Mouse (Mus musculus) hindbrain, embryonic 14.5 days (tissue): ENCODE data around the gene Elmsan1. TPM values are rescaled to one million over a fixed set of nuclear protein-coding genes. Genes with fewer than 3 reads are reported as not detected.
"Not testable (repeated sequence)": the region's sequence is repeated elsewhere in the genome, so short reads cannot be mapped to it uniquely, and the experiment has no call there.

Experiments used
- ATAC-seq: fragments of 200-750 bp; cut with Nextera tagmentation; 2 replicates; pipeline ENCODE4 v1.8.0; 2017; ENCODE audit warnings: moderate number of reproducible peaks, mild to moderate bottlenecking, moderate TSS enrichment, moderate library complexity; ENCODE audit not compliant: low FRiP score
- DNase-seq: peaks from one replicate; pipeline ENCODE4 v3.0.0-alpha.2; 2015; ENCODE audit warnings: low spot score
- H3K27ac ChIP-seq: fragments of 300-500 bp; sonication (generic); 2 replicates; pipeline ENCODE4 v1.5.1; 2014; ENCODE audit warnings: mild to moderate bottlenecking, moderate library complexity
- H3K27me3 ChIP-seq: fragments of 300-500 bp; sonication (generic); 2 replicates; pipeline ENCODE4 v1.6.1; 2014; ENCODE audit warnings: mild to moderate bottlenecking, low read length, mixed read lengths; ENCODE audit not compliant: control insufficient read depth, insufficient read depth
- H3K36me3 ChIP-seq: fragments of 300-500 bp; sonication (generic); replicated peaks from 2 replicates; pipeline ENCODE4 v1.6.1; 2014; ENCODE audit not compliant: control insufficient read depth, insufficient read depth
- H3K4me1 ChIP-seq: fragments of 300-500 bp; sonication (generic); replicated peaks from 2 replicates; pipeline ENCODE4 v1.6.1; 2014; ENCODE audit warnings: antibody characterized with exemption, low read length, mixed read lengths; ENCODE audit not compliant: control insufficient read depth, insufficient read depth
- H3K4me2 ChIP-seq: fragments of 300-500 bp; sonication (generic); replicated peaks from 2 replicates; pipeline ENCODE4 v1.6.1; 2014; ENCODE audit warnings: mild to moderate bottlenecking, moderate library complexity
- H3K4me3 ChIP-seq: fragments of 300-500 bp; sonication (generic); replicated peaks from 2 replicates; pipeline ENCODE4 v1.5.1; 2014; ENCODE audit warnings: mild to moderate bottlenecking, low read length
- H3K9ac ChIP-seq: fragments of 300-500 bp; sonication (generic); 2 replicates; pipeline ENCODE4 v1.6.1; 2014
- H3K9me3 ChIP-seq: fragments of 300-500 bp; sonication (generic); 2 replicates; pipeline ENCODE4 v1.6.1; 2016; ENCODE audit warnings: low read length; ENCODE audit not compliant: control insufficient read depth
- WGBS: fragments of 180-500 bp; shearing (Covaris S2); extraction: QIAGEN DNeasy Blood & Tissue Kit; methylation state at CpG from one replicate; pipeline ENCODE4 v1.1.7; 2014; 5-methylcytosine and 5-hydroxymethylcytosine counted together
- polyA plus RNA-seq: library from polyadenylated mRNA; unstranded; fragments of >200 nt; fragmentation: Nextera tagmentation; extraction: Ambion mirVana; gene quantifications from 2 replicates; pipeline ENCODE4 v1.2.1, GENCODE M21; 2014

The Elmsan1 gene
- 4.4 and 4.8 TPM in 2 replicates for polyA plus RNA-seq

DNA sequence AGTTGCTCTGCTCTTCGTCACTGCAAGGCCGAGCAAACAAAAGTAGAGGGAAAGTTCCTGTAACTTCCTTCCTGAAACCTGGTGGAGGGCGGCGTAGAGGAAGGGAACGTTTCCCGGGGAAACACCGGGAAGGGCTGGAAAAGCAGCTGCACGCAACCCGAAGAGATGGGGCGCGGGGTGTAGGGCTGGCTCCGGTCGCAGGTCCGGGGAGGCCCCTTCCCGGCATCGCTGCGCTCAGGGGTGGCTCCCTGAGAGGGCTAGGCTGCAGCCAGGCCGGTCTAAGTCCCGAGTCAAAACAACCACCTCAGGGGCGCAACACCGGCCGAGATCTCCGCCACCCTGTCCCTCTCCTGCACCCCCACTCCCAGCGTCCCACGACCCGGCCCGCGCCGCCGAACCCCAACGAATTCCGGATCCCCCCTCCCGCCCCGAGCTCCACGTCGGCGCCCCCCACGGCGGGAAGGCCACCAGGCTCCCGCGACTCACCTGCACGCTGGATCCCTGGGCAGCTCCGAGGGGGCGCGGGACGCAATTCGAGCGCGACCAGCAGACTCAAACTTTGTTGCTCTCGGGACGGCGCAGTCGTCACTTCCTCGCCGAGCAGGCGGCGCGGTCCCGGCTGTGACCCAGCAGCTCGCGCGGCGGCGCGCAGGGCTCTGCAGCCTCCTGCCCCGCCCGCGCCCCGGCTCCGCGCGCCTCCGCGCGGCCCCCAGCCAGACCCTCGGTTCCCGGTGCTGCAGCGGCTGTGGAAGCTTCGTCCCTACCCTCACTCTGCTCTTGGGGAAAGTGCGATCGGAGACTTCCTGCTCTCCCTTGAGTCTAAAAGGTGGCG, at the start of gene Elmsan1:
Gene Elmsan1 (minus strand): TSS at position 593 of the 832 bp plus-strand sequence.
- Histone ChIP-seq H3K4me2 (peak within 1 kb of the TSS; percentile 92), H3K4me1 (peaks cover 26% of the 10 kb centered on the region), H3K4me3 (peak within 1 kb of the TSS; percentile 66), H3K27ac (peak within 1 kb of the TSS; percentile 72), H3K9ac (peak within 1 kb of the TSS; percentile 71), H3K27me3 (0 out of 2 replicates have a peak, but pooled peaks cover 8% of the 10 kb centered on the region), H3K9me3 (no peaks in the 10 kb centered on the region), H3K36me3 (no peaks in the 10 kb centered on the region)
- ATAC-seq = peak; percentile 64
- WGBS = under 1% methylated on average over 77 of the region's 82 CpGs
- DNase-seq = peak; percentile 72

DNA sequence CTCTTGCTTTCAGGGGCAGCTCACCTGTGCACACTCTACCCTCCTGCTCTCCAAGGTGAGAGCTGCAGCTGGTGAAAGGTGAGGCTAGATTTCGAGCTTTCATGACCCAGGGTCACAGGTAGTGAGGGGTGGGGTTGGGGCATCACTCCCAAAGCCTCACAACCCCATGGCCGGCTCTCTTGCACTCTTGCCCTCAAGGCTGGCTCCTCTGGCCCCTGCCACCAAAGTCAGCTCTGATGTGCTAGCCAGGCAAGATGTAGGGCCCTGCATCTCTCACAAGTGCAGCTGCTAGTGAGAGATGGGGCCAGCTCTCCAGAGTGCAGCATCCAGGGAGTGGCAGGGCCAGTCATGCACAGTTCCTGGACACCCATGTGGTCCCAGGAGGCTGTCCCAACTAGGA, 48.6 kb upstream of the Elmsan1 start:
- ATAC-seq (no peak), DNase-seq (no peak)
- Histone ChIP-seq H3K27me3 (no peaks in the 10 kb centered on the region), H3K9ac (no peak overlapping the region), H3K4me2 (no peak overlapping the region), H3K36me3 (no peaks in the 10 kb centered on the region), H3K9me3 (0 out of 2 replicates have a peak, but pooled peaks cover 2% of the 10 kb centered on the region), H3K4me1 (no peaks in the 10 kb centered on the region), H3K27ac (no peak overlapping the region), H3K4me3 (no peak overlapping the region)
- 59% methylated on average over 2 of the region's 2 CpGs for WGBS

DNA sequence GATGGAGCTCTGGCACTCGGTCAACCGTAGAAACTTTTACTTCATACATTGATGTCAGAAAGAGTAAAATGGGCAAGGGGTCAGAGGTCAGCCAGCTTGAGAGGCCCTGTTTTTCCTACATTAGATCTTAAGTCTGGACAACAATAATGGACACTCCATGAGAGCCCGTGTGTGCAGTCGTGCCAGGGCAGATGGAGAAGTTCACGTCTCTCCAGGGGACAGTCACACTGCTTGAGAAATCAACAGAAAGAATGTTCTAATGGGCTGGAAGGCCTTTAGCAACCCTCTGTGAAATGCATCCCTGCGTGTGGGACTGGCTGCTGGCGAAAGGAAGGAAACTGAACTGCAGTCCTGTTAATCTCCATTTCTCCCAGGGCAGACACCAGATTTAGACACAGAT, 41.7 kb upstream of the Elmsan1 start:
- WGBS = 29% methylated on average over 7 of the region's 7 CpGs
- DNase-seq (no peak), ATAC-seq (no peak)
- Histone ChIP-seq H3K27me3 (no peaks in the 10 kb centered on the region), H3K4me3 (no peak overlapping the region), H3K4me1 (no peaks in the 10 kb centered on the region), H3K4me2 (no peak overlapping the region), H3K9me3 (0 out of 2 replicates have a peak, but pooled peaks cover 2% of the 10 kb centered on the region), H3K36me3 (no peaks in the 10 kb centered on the region), H3K9ac (no peak overlapping the region), H3K27ac (no peak overlapping the region)

DNA sequence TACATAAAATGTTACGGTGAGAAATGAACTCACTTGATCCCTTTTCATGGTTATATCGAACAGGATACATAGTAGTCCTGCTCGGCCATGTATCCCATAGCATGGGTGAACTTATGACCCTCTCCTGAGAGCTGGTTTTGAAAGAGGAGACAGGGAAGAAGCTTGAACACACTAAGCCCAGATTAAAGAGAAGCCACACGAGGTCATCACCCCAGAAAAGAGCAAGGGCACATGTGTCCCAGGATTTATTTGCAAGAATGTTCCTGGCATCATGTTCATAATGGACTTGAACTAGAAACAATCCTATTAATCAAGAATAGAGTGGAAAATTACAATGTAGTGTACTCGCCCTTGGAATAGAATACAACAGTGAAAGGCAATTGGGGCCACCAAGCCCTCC, 36.2 kb upstream of the Elmsan1 start:
- Histone ChIP-seq H3K36me3 (no peaks in the 10 kb centered on the region), H3K4me2 (no peak overlapping the region), H3K9ac (no peak overlapping the region), H3K27me3 (no peaks in the 10 kb centered on the region), H3K9me3 (no peaks in the 10 kb centered on the region), H3K4me3 (no peak overlapping the region), H3K4me1 (no peaks in the 10 kb centered on the region), H3K27ac (no peak overlapping the region)
- DNase-seq = no peak
- WGBS = 83% methylated on average over 5 of the region's 5 CpGs
- ATAC-seq = no peak

DNA sequence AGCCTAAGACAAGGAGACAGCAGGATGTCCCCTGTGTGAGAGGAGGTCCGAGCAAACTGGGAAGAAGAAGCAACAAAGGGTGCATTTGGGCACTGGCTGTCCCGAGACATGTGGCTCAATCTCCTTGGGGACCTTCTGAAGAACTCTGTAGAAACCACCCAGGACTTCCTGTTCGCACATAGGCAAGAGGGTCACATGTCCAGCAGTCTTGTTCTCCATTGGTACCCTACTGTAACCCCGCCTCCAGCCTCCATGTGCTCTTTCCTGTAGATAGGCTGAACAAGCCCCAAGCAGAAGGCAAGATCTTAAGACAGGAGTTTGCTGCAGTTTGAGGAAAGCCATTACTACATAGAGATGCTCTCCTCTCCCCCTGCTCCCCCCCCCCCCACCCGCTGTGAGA, 34.1 kb upstream of the Elmsan1 start:
- DNase-seq = no peak
- H3K4me1 ChIP-seq = no peaks in the 10 kb centered on the region
- ATAC-seq = no peak
- no peaks in the 10 kb centered on the region for H3K9me3 ChIP-seq
- no peak overlapping the region for H3K4me3 ChIP-seq
- H3K27ac ChIP-seq = no peak overlapping the region
- H3K9ac ChIP-seq = no peak overlapping the region
- H3K27me3 ChIP-seq = no peaks in the 10 kb centered on the region
- WGBS = 91% methylated on average over 5 of the region's 5 CpGs
- H3K36me3 ChIP-seq = no peaks in the 10 kb centered on the region
- H3K4me2 ChIP-seq = no peak overlapping the region

DNA sequence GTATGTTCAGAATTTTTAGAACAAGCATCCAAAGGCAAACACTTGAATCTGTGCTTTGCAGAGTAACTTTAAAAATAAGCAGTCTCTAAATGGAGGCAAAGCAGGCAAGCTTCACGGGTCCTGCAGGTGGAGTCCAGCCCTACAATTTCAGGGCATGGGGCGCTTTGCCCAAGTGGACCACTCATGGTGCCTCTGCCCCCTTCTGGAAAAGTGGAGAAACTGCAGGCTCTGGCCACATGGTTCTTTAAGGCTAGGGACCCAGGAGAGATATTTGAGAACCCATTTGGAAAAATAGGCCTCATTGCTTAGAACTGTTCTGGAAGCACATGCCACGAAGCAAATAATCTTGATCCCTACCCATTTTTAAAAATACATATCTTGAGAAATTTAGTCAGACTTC, 30.5 kb upstream of the Elmsan1 start:
- H3K9me3 ChIP-seq = no peaks in the 10 kb centered on the region
- ATAC-seq = no peak
- peak; percentile 76 for DNase-seq
- WGBS = 8% methylated on average over 3 of the region's 3 CpGs
- H3K4me2 ChIP-seq = no peak overlapping the region
- H3K27ac ChIP-seq = no peak overlapping the region
- H3K9ac ChIP-seq = no peak overlapping the region
- no peaks in the 10 kb centered on the region for H3K27me3 ChIP-seq
- H3K36me3 ChIP-seq = no peaks in the 10 kb centered on the region
- no peak overlapping the region for H3K4me3 ChIP-seq
- no peaks in the 10 kb centered on the region for H3K4me1 ChIP-seq

DNA sequence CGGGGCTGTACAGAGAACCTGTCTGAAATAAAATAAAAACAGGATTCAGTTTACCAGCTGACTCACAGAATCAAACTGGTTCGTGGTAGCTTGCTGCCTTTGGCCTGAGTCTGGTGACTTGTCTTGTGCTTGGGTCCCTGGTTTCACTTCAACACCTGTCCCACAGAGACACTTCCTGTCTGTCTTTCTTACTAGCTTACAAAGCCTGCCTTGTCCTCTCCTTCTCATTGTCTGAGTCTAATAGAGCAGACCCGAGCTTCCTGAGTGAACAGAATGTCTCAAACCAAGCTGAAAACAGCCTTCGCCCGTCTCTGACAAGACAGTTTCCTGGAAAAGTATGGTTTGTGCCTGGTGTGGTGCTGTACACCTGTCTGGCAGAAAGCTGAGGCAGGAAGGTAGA, 27.0 kb upstream of the Elmsan1 start:
- Histone ChIP-seq H3K27ac (no peak overlapping the region), H3K27me3 (no peaks in the 10 kb centered on the region), H3K4me2 (no peak overlapping the region), H3K36me3 (no peaks in the 10 kb centered on the region), H3K4me3 (no peak overlapping the region), H3K9me3 (no peaks in the 10 kb centered on the region), H3K4me1 (no peaks in the 10 kb centered on the region), H3K9ac (no peak overlapping the region)
- ATAC-seq (no peak), DNase-seq (no peak)
- 60% methylated on average over 5 of the region's 5 CpGs for WGBS

DNA sequence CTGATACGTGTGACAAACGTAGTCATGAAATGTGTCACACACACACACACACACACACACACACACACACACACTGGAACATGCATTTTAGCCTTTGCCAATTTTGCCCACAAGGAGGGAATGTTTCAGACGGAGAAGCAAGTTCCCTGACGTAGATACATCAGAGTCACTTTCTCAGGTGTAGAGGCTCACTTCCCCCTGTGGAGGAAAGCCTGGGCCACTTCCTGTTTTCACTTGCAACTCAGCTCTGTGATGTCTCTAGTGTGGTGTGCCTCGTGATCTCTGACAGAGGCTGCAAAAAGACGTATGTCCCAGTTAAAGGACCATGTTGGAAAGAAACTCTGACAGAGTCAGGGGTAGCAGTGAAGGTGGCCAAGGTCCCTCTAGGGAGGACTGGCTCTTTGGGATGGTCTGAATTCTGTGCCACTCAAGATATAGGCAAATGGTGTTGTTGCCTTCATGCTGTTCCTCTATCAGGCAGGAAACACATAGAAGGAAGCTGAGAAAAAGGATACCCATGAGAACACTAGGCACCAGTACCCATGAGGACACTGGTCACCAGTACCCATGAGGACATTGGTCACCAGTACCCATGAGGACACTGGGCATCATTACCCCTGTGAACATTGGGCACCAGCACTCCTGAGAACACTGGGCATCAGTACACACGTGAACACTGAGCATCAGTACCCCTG, 24.5 kb upstream of the Elmsan1 start:
- Histone ChIP-seq H3K4me1 (no peaks in the 10 kb centered on the region), H3K9ac (no peak overlapping the region), H3K4me3 (no peak overlapping the region), H3K36me3 (no peaks in the 10 kb centered on the region), H3K27ac (no peak overlapping the region), H3K4me2 (no peak overlapping the region), H3K9me3 (no peaks in the 10 kb centered on the region), H3K27me3 (no peaks in the 10 kb centered on the region)
- no peak for DNase-seq
- 83% methylated on average over 7 of the region's 7 CpGs for WGBS
- no peak for ATAC-seq

DNA sequence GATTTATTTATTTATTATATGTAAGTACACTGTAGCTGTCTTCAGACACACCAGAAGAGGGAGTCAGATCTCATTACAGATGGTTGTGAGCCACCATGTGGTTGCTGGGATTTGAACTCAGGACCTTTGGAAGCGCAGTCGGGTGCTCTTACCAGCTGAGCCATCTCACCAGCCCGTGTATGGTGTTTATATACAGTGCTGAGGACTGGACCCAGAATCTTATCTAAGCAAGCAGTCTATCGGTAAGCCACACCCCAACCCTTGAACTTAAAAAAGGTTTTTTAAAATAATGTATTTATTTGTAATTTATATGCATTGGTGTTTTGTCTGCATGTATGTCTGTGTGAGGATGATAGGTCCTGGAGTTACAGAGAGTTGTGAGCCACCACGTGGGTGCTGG, 18.4 kb upstream of the Elmsan1 start:
- not testable (repeated sequence) for DNase-seq, H3K27me3 ChIP-seq, H3K36me3 ChIP-seq, H3K9ac ChIP-seq, H3K4me1 ChIP-seq, ATAC-seq, H3K27ac ChIP-seq, H3K4me3 ChIP-seq, H3K9me3 ChIP-seq, H3K4me2 ChIP-seq
- WGBS = 91% methylated on average over 5 of the region's 5 CpGs
